Mouse (Mus musculus) olfactory bulb, adult 2 months (tissue): Measurements from ENCODE around the gene Ift22.

Source experiments
- CTCF ChIP-seq: fragments of 200-500 bp; IDR thresholded peaks from 2 replicates; pipeline ENCODE4 v1.5.1; 2012; ENCODE audit warnings: low read depth, mild to moderate bottlenecking, low read length, moderate library complexity; ENCODE audit not compliant: insufficient read depth
- POLR2A ChIP-seq: fragments of 200-500 bp; IDR thresholded peaks from 2 replicates; pipeline ENCODE4 v1.6.1; 2012; ENCODE audit warnings: mild to moderate bottlenecking, low read depth, low read length, moderate library complexity; ENCODE audit not compliant: insufficient read depth

- TF ChIP-seq CTCF (no peak), POLR2A (no peak)
These were observed 43.8 kb upstream of the Ift22 start for GRCm38 (mm10) chr5:136863961-136864674.
